Comparison of ENCODE assay signal across 8 mouse cellular contexts in the genomic region with DNA sequence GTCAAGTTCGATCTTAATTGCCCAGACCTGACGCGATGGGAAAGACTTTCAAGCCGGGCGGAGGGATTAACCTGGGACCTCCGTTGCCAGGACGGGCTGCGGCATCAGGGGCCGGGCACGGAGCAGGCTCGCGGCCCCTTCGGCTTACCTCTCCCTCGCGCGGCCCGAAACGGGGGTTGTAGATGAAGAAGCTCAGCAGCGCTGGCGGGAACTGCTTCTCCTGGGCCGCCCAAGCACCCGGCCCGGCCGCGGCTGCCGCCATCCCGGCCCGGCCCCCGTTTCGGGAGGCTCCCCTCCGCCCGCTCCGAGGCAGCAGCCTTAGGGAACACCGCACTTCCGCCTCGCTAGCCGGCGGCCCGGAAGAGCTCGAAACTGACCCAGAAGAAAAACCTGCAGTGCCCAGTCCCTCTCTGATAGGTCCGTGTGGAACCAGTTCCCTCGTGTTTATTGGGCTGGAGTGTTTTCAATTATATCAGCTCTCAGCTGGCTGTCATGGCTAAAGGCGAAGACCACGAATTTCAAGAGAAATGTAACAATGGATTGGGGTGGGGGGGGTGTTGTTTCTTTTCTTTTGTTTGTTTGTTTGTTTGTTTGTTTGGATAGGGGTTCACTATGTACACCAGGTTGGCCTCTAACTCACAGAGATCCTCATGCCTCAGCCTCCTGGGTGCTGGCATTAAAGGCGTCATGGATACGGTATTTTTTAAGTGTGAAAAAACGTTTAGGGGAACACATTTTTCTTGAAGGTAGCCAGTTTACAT. TPM values are rescaled to one million over a fixed set of nuclear protein-coding genes. Genes with fewer than 3 reads are reported as not detected.
DNase-seq lines count a peak whose midpoint lies in the region; ATAC-seq and TF ChIP-seq lines count a peak whose summit lies in the region.

A gene (minus strand): TSS at position 327 of the 761 bp plus-strand sequence.

- 3% methylated on average over 47 of the region's 47 CpGs for WGBS in embryonic facial prominence, embryonic 13.5 days
- 3% methylated on average over 47 of the region's 47 CpGs for WGBS in kidney, adult 2 months
- 3% methylated on average over 47 of the region's 47 CpGs for WGBS in limb, embryonic 12.5 days
- 3% methylated on average over 47 of the region's 47 CpGs for WGBS in midbrain, embryonic 15.5 days
- 4% methylated on average over 47 of the region's 47 CpGs for WGBS in spleen, adult 2 months

- peaks cover 27% of the 10 kb centered on the region for H3K36me3 ChIP-seq in embryonic facial prominence, embryonic 13.5 days
- peaks cover 5% of the 10 kb centered on the region for H3K36me3 ChIP-seq in kidney, adult 2 months (ENCODE audit: control insufficient read depth, insufficient read depth, low read length)
- peaks cover 28% of the 10 kb centered on the region for H3K36me3 ChIP-seq in limb, embryonic 12.5 days
- peaks cover 21% of the 10 kb centered on the region; the same call in 1 of the 2 replicates for H3K36me3 ChIP-seq in midbrain, embryonic 15.5 days (replicated peaks)
- peaks cover 20% of the 10 kb centered on the region for H3K36me3 ChIP-seq in spleen, adult 2 months (ENCODE audit: control insufficient read depth, insufficient read depth, low read length)

- H3K27ac ChIP-seq in embryonic facial prominence, embryonic 13.5 days: peak within 1 kb of the TSS; percentile 89
- peak within 1 kb of the TSS; percentile 19 for H3K27ac ChIP-seq in kidney, adult 2 months (ENCODE audit: insufficient read depth, low read depth, low read length)
- peak within 1 kb of the TSS; percentile 75 for H3K27ac ChIP-seq in limb, embryonic 12.5 days
- peak within 1 kb of the TSS; percentile 84 for H3K27ac ChIP-seq in midbrain, embryonic 15.5 days
- peak within 1 kb of the TSS; percentile 67 for H3K27ac ChIP-seq in spleen, adult 2 months (ENCODE audit: insufficient read depth, low read length)

- DNase-seq in 3134 (ENCODE audit: extremely low read depth, insufficient read length, low spot score): peak; percentile 81
- DNase-seq in adrenal gland, postnatal 36 days: peak; percentile 84 to 87
- DNase-seq in heart, adult 18-20 months: peak; percentile 84 to 87
- DNase-seq in kidney, adult 2 months: peak; percentile 87
- DNase-seq in spleen, adult 2 months (ENCODE audit: low read depth in 1 of 2, low spot score in 2 of 2): peak; percentile 72 to 75

- no peak for TF ChIP-seq CTCF in kidney, adult 2 months (conservative IDR thresholded peaks at IDR 0.05; ENCODE audit: insufficient read depth, insufficient read length, low read depth, low read length)
- no peak for TF ChIP-seq CTCF in spleen, adult 2 months (IDR thresholded peaks at IDR 0.05; ENCODE audit: extremely low read depth, insufficient read depth, insufficient read length, insufficient replicate concordance)

- H3K9me3 ChIP-seq in embryonic facial prominence, embryonic 13.5 days: no peaks in the 10 kb centered on the region
- H3K9me3 ChIP-seq in limb, embryonic 12.5 days: no peaks in the 10 kb centered on the region
- H3K9me3 ChIP-seq in midbrain, embryonic 15.5 days: no peaks in the 10 kb centered on the region

- H3K4me2 ChIP-seq in embryonic facial prominence, embryonic 13.5 days: peak within 1 kb of the TSS; percentile 61
- H3K4me2 ChIP-seq in limb, embryonic 12.5 days: peak within 1 kb of the TSS; percentile 64
- peak within 1 kb of the TSS; percentile 53 for H3K4me2 ChIP-seq in midbrain, embryonic 15.5 days

- H3K27me3 ChIP-seq in embryonic facial prominence, embryonic 13.5 days: no peaks in the 10 kb centered on the region
- H3K27me3 ChIP-seq in kidney, adult 2 months (replicated peaks; ENCODE audit: control insufficient read depth, insufficient read depth, low read length): no peaks in the 10 kb centered on the region
- no peaks in the 10 kb centered on the region for H3K27me3 ChIP-seq in limb, embryonic 12.5 days
- no peaks in the 10 kb centered on the region for H3K27me3 ChIP-seq in midbrain, embryonic 15.5 days (replicated peaks)
- H3K27me3 ChIP-seq in spleen, adult 2 months (ENCODE audit: control insufficient read depth, insufficient read depth, low read length): no peaks in the 10 kb centered on the region

- TF ChIP-seq POLR2A in kidney, adult 2 months (IDR thresholded peaks at IDR 0.05; ENCODE audit: low read depth, low read length): no peak
- TF ChIP-seq POLR2A in spleen, adult 2 months (IDR thresholded peaks at IDR 0.05; ENCODE audit: low read depth, low read length): peak; percentile 22; the same call in 1 of the 2 replicates

- ATAC-seq in embryonic facial prominence, embryonic 13.5 days (ENCODE audit: insufficient number of reproducible peaks, insufficient read depth, low FRiP score, low TSS enrichment, low read depth): peak; percentile 93
- ATAC-seq in limb, embryonic 12.5 days (ENCODE audit: insufficient number of reproducible peaks, insufficient read depth, low FRiP score, low TSS enrichment, low read depth): peak; percentile 94
- peak; percentile 99 for ATAC-seq in midbrain, embryonic 15.5 days (replicated peaks)

- H3K4me3 ChIP-seq in embryonic facial prominence, embryonic 13.5 days: peak within 1 kb of the TSS; percentile 77
- H3K4me3 ChIP-seq in kidney, adult 2 months (ENCODE audit: insufficient read depth, low read depth, low read length): peak within 1 kb of the TSS; percentile 98
- H3K4me3 ChIP-seq in limb, embryonic 12.5 days (replicated peaks): peak within 1 kb of the TSS; percentile 85
- H3K4me3 ChIP-seq in midbrain, embryonic 15.5 days: peak within 1 kb of the TSS; percentile 94
- peak within 1 kb of the TSS; percentile 98 for H3K4me3 ChIP-seq in spleen, adult 2 months (ENCODE audit: extremely low read depth, insufficient read depth, insufficient read length)

- peak within 1 kb of the TSS; percentile 91 for H3K9ac ChIP-seq in embryonic facial prominence, embryonic 13.5 days
- H3K9ac ChIP-seq in limb, embryonic 12.5 days (replicated peaks): peak within 1 kb of the TSS; percentile 88
- peak within 1 kb of the TSS; percentile 96 for H3K9ac ChIP-seq in midbrain, embryonic 15.5 days

- H3K4me1 ChIP-seq in embryonic facial prominence, embryonic 13.5 days: no peaks in the 10 kb centered on the region; the same call in 1 of the 2 replicates
- H3K4me1 ChIP-seq in kidney, adult 2 months (ENCODE audit: control insufficient read depth, insufficient read depth, low read length): peaks cover 3% of the 10 kb centered on the region; the same call in 1 of the 2 replicates
- peaks cover 3% of the 10 kb centered on the region; the same call in 1 of the 2 replicates for H3K4me1 ChIP-seq in limb, embryonic 12.5 days (replicated peaks)
- peaks cover 12% of the 10 kb centered on the region for H3K4me1 ChIP-seq in midbrain, embryonic 15.5 days
- no peaks in the 10 kb centered on the region for H3K4me1 ChIP-seq in spleen, adult 2 months (ENCODE audit: control insufficient read depth, insufficient read depth, insufficient read length)

RNA-seq across cellular contexts. Expression of the gene that starts here (rescaled TPM):
- total RNA-seq in adrenal gland, postnatal 36 days (2021): 10 to 100 TPM; 54.1 to 62.9 TPM
- 79.6 and 82.0 TPM in 2 replicates for polyA plus RNA-seq in embryonic facial prominence, embryonic 13.5 days (2015; fragmentation: Nextera tagmentation; extraction: Ambion mirVana)
- 10 to 100 TPM; 25.1 to 28.1 TPM for total RNA-seq in heart, adult 18-20 months (2021)
- polyA plus RNA-seq in kidney, adult 2 months (2012; rRNA removed): 12.9 and 17.3 TPM in 2 replicates
- 97.7 and 104 TPM in 2 replicates for polyA plus RNA-seq in limb, embryonic 12.5 days (2016; fragmentation: Nextera tagmentation; extraction: Ambion mirVana)
- 75.2 and 77.7 TPM in 2 replicates for polyA plus RNA-seq in midbrain, embryonic 15.5 days (2015; fragmentation: Nextera tagmentation; extraction: Ambion mirVana)
- 5.9 and 6.1 TPM in 2 replicates for polyA plus RNA-seq in spleen, adult 2 months (2012; rRNA removed)

Comparison
In these comparisons a context has a peak if more than half of its experiments do, and no peak if none do; other contexts are left out.
1. Peak in every context shown above with its lines: DNase-seq, ATAC-seq, H3K4me3 ChIP-seq and H3K27ac ChIP-seq.
2. H3K27ac ChIP-seq: peak in every context shown above with its lines; median percentile 89 in embryonic facial prominence, embryonic 13.5 days; 84 in midbrain, embryonic 15.5 days; 75 in limb, embryonic 12.5 days; 67 in spleen, adult 2 months; 19 in kidney, adult 2 months.